Mouse (Mus musculus): Measurements from ENCODE around the gene Prcp.

DNA sequence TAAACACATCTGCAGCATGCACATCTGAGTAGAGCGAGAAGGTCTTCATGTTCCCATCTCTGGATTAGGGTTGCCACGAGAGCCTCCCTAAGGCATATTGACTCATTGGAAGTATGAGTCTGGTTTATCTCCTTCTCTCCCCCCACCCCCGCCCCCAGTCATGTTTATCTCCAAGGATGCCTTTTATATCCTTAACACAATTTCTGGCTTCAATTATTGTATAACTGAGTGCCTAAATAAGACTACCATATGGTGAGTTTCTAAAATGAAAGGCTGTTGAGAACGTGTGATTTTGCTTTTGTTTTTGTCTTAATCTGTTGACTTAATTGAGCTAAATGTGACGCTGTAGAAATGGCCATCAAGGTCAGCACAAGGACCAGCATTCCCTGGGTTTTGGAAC, 21.8 kb downstream of the Prcp start:
- TF ChIP-seq ZC3H11A (IDR thresholded peaks at IDR 0.05; ENCODE audit: borderline replicate concordance, low read depth, low read length) (no peak), HCFC1 (IDR thresholded peaks at IDR 0.05; ENCODE audit: borderline replicate concordance, insufficient read depth, low read length) (no peak), CHD2 (IDR thresholded peaks at IDR 0.05; ENCODE audit: low read depth, low read length) (no peak), ZNF384 (IDR thresholded peaks at IDR 0.05; ENCODE audit: low read depth, low read length) (no peak), MAFK (IDR thresholded peaks at IDR 0.05; ENCODE audit: insufficient read depth, low read depth, low read length) (no peak)

Measured in ES-E14 (cell line).